Mouse (Mus musculus) adrenal gland, adult 2 months (tissue): ENCODE data around the gene Fam185a. TPM values are rescaled to one million over a fixed set of nuclear protein-coding genes. Genes with fewer than 3 reads are reported as not detected.
A peak's percentile ranks its signal among the peaks of the same experiment; 100 is the strongest.

Experiments
- DNase-seq: peaks from one replicate; pipeline ENCODE4 v3.0.0; 2021
- long read RNA-seq: library from polyadenylated mRNA; stranded (forward); transcript quantifications from one replicate; pipeline ENCODE4 v2.0.0, GENCODE M21; 2021
- polyA plus RNA-seq: library from polyadenylated mRNA; depleted of rRNA; stranded (reverse); fragments of >200 nt; gene quantifications from 2 replicates; pipeline ENCODE4 v1.2.3, GENCODE M21; 2012; rRNA removed
- total RNA-seq, 2 experiments: library from RNA; stranded (reverse); gene quantifications; 2 replicates each; pipeline ENCODE4 v1.2.3; 2021

The Fam185a gene
- total RNA-seq (10 to 100 TPM; 11.2 to 15.1 TPM), polyA plus RNA-seq (5.7 and 7.9 TPM in 2 replicates)
- long read RNA-seq, transcript Fam185a-201 (8 exons, 3,027 nt): major isoform, 18 of 25 reads
- long read RNA-seq, partial matches to known transcripts: 0 of 25 reads
- long read RNA-seq, other reads (novel, unspliced or antisense): 7 of 25 reads

- DNase-seq: peak; percentile 96
Observed at GRCm38 (mm10) chr5:21424614-21425602, at the start of gene Fam185a, which contains the start of gene Ccdc146. Gene Fam185a, plus strand, starts transcription at chr5:21424958. Gene Ccdc146, minus strand, starts transcription at chr5:21424677.

GRCm38 (mm10) chr5:21376935-21377334 lies 47.8 kb upstream of the Fam185a start:
- DNase-seq: no peak

- no peak for DNase-seq
Observed at GRCm38 (mm10) chr5:21378397-21378796, 46.4 kb upstream of the Fam185a start.

DNA sequence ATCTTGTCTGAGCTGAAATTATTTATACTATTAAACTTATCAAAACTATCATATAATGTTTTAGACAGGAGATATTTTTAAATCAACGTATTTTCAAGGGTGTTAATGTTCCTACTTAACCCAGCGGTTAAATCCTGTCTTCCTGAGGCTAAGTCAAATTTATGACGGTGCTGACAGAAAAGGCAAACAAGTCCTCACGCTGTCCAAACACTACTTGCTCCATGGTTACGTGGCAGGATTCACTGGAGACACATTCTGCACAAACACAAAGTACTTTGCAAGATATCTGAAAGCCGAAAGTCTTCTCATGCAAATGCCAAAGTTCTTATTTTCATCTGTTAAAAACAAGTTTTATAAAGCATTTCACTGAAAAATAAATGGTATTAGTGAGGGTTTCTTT lies 42.8 kb upstream of the Fam185a start:
- DNase-seq: no peak

DNA sequence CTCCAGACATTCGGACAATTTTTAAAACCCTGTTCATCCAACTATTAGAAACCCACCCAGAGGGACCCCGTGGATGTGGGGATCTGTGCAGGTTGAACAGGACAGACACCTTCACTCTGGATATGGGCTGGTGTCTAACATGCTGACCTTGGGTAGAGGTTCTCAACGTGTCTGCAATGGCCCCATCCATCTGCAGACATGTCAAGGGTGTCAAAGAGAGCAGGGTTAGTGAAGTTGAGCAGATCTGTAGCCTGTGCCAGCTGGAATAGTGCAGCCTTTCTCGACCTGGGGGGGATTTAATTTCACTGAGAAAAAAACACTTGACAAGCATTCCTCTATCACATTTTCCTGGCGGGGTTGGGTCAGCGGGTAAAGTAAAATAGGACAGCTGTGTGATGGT lies 42.1 kb upstream of the Fam185a start:
- DNase-seq: no peak

- DNase-seq: no peak
Observed at GRCm38 (mm10) chr5:21383392-21384251, 41.1 kb upstream of the Fam185a start.

GRCm38 (mm10) chr5:21384252-21384960 lies 40.4 kb upstream of the Fam185a start:
- no peak for DNase-seq

DNA sequence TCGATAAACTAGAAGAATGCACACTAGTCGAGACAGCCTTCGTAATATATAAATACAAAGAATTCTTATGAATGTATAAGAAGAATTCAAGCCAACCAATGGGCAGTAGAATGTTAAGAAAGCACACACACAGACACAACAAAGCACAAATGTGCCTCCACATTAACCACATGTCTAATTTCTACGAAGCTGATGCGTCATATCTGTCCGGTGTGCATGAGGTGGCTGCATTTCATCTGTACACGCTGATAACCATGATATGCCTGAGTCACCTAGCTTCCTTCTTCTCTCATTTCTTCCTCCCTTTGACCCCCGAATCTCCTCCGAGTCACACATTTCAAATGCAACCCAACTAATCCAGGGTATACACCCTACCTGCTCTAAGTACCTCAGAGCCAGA lies 39.8 kb upstream of the Fam185a start:
- no peak for DNase-seq

GRCm38 (mm10) chr5:21386432-21386831 lies 38.3 kb upstream of the Fam185a start:
- no peak for DNase-seq

GRCm38 (mm10) chr5:21387340-21387739 lies 37.4 kb upstream of the Fam185a start:
- DNase-seq: no peak

DNA sequence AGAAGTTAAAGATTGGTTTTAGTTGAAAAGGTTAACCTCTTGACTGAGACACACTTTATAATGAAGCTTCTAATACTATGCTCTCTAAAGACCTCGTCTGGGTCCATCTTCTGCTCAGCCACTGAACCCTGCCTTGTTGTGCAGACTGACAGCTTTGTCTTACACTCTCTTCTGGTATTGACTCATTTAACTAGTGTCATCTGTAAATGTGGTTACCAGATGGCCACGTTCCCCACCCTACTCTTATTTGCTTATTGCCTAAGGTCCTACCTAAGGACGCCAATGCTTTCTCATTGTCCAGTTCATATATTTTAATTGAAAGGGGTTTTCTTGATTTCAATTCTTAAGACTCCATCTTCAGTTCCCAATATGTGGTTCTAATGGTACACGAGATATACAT lies 35.9 kb upstream of the Fam185a start:
- DNase-seq: no peak

DNA sequence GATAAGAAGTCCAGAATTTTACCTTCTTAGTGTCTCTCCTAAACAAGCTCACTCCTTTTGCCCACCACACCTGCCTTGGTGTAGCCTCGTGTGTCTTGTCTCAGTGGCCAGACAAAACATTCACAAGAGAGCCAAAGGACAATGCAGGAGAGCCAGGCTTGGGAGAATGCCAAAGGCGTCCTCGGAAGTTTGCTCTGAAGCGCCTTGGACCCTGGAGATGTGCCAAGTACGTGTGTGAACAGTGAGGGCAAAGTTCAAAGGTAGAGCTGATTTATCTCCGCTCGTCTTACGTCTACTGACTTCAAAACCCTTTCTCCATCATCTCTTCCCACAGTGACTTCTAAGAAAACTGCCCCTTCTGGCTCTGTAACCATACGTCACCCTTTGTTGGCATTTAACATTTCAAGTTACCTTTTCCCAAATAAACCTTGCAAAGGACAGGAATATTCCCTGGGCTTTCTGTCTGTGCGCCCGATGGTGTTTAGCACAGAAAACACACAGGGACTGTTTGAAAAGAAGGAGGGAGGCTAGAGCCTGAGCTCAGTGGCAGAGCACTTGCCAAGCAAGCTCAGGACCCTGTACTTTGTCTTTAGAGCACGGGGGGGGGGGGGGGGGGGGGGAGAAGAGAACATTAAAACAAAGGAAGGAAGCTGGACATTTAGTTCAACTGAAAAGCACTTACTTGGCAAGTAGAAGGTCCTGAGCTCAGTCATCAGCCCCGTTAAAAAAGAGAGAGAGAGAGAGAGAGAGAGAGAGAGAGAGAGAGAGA lies 33.0 kb upstream of the Fam185a start:
- peak; percentile 27 for DNase-seq

DNA sequence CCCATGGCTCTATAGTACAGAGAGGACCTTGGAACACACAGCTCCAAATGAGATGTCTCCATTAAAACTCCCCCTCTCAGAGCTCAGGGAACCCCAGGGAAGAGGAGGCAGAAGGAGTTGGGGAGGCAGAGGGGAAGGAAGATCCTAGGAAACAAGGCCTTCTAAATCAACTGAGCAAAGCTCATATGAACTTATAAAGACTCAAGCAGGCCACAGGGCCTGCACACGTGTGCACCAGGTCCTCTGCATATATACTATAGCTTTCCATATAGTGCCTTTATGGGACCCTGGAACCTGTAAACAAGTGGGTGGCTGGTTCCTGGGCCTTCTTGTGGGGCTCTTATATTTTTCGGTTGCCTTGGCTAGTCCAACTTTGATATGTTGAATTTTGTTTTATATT lies 30.2 kb upstream of the Fam185a start:
- no peak for DNase-seq

DNA sequence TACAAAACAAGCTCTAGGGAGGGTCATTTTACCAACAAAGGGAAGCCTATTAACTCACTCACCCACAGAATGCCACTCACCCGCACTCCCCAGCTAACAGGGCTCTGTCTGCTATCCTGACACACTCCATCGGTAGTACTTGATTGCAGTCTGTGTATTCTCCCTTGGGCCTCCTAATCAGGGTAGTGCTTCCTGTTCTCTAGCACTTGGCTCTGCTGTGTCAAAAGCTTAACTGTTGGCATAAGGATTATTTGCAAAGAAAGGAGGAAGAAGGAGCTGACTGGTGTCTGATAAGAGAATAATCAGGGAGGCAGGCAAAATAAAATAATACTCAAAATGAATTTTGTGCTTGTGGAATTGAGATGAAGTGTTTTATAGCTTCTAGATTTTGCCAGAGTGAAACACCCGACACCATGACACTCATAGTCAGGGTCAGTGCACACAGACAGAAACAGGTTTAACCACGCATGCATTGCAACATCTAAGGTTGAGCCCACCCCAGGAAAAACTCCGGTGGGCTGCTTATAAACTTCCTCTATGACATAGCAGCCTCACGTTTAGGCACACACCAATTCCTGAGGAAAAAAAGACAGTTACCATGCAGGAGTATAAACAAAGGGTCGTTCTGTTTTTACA lies 29.4 kb upstream of the Fam185a start:
- DNase-seq: no peak

- no peak for DNase-seq
Observed at GRCm38 (mm10) chr5:21411261-21411666, 13.5 kb upstream of the Fam185a start.

DNA sequence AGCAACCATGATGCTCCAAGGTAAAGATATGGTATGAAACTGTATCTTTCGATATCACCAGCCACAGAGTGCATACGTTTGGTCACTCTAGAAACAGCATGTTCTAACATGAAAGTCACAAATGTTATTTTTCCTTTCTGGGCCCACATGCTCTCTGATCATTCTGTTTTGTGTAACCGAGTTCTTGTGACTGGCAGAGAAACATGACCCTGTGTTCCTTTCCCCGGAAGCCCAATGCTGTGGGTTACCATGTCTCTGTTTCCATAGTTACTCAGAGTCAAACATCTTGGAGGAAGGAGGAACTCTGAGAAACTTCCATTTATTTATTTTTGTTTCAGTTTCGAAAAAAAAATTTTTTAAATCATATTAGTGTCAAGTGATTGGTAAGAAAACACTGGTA lies 12.7 kb upstream of the Fam185a start:
- no peak for DNase-seq

DNA sequence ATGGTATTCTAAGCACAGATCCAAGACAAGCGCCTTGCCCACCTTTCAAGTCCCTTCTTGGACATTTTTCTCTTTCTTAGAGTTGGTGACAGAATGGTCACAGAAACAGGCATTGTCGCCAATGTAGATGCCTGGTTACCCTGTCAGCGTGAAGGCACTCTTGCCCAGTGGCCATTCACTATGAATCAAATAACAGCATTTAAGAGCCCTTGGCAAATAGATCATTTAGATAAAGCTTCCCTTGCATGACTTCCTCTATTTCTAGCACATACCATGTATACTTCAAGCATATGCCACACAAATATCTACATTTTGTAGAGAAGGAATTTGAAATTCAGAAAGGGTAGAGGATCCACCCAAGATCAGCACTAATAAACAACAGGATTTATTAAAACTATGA lies 11.4 kb upstream of the Fam185a start:
- no peak for DNase-seq

DNA sequence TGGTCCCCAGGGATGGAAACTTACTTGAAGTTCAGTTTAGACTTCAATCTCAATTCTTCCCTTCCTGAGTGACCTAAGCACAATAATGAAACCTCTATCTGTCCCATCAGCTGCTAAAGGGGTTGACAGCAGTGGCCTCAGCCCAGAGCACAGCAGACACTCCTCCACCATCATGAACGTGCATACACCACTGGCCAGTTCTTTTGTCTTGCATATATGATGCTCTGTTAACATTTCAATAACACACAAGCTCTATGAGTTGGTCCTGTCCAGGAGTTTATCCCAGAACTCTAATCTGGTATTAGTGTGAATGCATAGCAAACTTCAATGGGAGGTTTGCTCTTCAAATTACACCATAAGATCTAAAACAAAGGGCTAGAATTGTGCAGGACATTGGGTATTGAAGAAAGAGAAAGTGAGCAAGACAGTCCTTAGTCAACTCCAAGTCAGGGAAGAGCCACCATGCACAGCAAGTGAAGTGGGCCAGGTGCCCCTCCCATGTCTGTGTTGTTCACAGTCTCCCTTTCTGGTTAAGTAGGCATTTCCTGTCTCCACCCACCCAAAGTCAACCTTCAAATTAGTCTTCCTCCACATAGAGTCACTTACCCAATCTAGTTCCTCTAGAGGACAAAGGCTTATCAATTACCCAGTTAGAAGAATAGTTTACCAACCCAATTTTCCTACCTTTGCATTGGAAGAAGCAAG lies 10.5 kb upstream of the Fam185a start:
- no peak for DNase-seq

DNA sequence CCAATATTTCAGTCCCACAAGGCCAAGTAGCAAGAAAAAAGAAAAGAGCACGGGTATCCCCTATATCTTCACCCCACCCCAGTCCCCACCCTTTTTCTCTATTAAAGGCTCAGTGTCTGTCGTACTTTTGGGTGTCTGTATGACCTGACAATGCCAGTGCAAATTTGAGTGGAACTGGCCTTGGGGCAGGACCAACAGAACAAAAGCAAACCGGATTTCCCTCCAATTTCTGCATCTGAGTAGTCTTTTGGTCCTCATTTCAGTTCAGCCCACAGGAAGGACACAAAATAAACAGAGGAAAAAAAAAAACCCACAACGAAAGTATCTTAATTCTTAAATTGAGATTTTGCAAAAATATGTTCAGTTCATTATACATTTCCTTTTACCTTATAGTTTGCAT lies 6.1 kb upstream of the Fam185a start:
- DNase-seq: no peak

- DNase-seq: no peak
Observed at GRCm38 (mm10) chr5:21420609-21421008, 4.1 kb upstream of the Fam185a start.
